Mouse (Mus musculus) spleen, postnatal 14 days (tissue): ENCODE measurements around the gene Fam84b.

Source experiments
- DNase-seq, 2 experiments: peaks; one replicate each; pipeline ENCODE4 v3.0.0; 2021 to 2022; ENCODE audit warnings: low spot score in 2 of 2

Fam84b gene

GRCm38 (mm10) chr15:60832586-60832985, 21.0 kb downstream of the Fam84b start:
- no peak for DNase-seq

- DNase-seq: no peak
These were observed 27.4 kb downstream of the Fam84b start for GRCm38 (mm10) chr15:60826226-60826625.

GRCm38 (mm10) chr15:60824751-60825227, 28.8 kb downstream of the Fam84b start:
- peak; percentile 69 to 80 for DNase-seq

GRCm38 (mm10) chr15:60823870-60824709, 29.5 kb downstream of the Fam84b start:
- DNase-seq: peak in 1 of 2 experiments; percentile 13

- peak; percentile 3 to 7 for DNase-seq
These were observed 30.0 kb downstream of the Fam84b start for GRCm38 (mm10) chr15:60823620-60823869.

- peak; percentile 19 to 35 for DNase-seq
These were observed 30.6 kb downstream of the Fam84b start for GRCm38 (mm10) chr15:60822803-60823619.

- DNase-seq: no peak
These were observed 31.3 kb downstream of the Fam84b start for GRCm38 (mm10) chr15:60822101-60822802.

GRCm38 (mm10) chr15:60818500-60818899, 35.1 kb downstream of the Fam84b start:
- no peak for DNase-seq

GRCm38 (mm10) chr15:60816478-60816877, 37.1 kb downstream of the Fam84b start:
- no peak for DNase-seq

- DNase-seq: no peak
These were observed 39.0 kb downstream of the Fam84b start for GRCm38 (mm10) chr15:60814542-60814941.

GRCm38 (mm10) chr15:60793041-60793673, 60.4 kb downstream of the Fam84b start:
- DNase-seq: no peak

GRCm38 (mm10) chr15:60789084-60789483, 64.5 kb downstream of the Fam84b start:
- DNase-seq: no peak

- DNase-seq: no peak
These were observed 69.8 kb downstream of the Fam84b start for GRCm38 (mm10) chr15:60783761-60784160.

GRCm38 (mm10) chr15:60779531-60779973, 74.0 kb downstream of the Fam84b start:
- no peak for DNase-seq

GRCm38 (mm10) chr15:60779063-60779462, 74.5 kb downstream of the Fam84b start:
- no peak for DNase-seq
